Mouse (Mus musculus) G1E (cell line): ENCODE data around the gene Celf1.
A peak's percentile ranks its signal among the peaks of the same experiment; 100 is the strongest.

Source experiments
- CTCF ChIP-seq: IDR thresholded peaks from 2 replicates; pipeline ENCODE4 v1.5.1; 2012; ENCODE audit warnings: low read depth, low read length, inconsistent platforms, mixed read lengths
- GATA1 ChIP-seq: IDR thresholded peaks from 2 replicates; pipeline ENCODE4 v1.6.1; 2012; ENCODE audit warnings: borderline replicate concordance, low read length, inconsistent platforms, mixed read lengths
- GATA2 ChIP-seq: IDR thresholded peaks from 2 replicates; pipeline ENCODE4 v1.6.1; 2012; ENCODE audit warnings: low read depth, low read length, inconsistent platforms, borderline replicate concordance
- POLR2AphosphoS5 ChIP-seq: IDR thresholded peaks from 2 replicates; pipeline ENCODE4 v1.6.1; 2012; ENCODE audit warnings: low read depth, low read length, inconsistent platforms; ENCODE audit not compliant: insufficient replicate concordance
- TAL1 ChIP-seq: conservative IDR thresholded peaks from 2 replicates; pipeline ENCODE4 v1.6.1; 2012; ENCODE audit warnings: low read depth, low read length, inconsistent platforms, mixed read lengths

DNA sequence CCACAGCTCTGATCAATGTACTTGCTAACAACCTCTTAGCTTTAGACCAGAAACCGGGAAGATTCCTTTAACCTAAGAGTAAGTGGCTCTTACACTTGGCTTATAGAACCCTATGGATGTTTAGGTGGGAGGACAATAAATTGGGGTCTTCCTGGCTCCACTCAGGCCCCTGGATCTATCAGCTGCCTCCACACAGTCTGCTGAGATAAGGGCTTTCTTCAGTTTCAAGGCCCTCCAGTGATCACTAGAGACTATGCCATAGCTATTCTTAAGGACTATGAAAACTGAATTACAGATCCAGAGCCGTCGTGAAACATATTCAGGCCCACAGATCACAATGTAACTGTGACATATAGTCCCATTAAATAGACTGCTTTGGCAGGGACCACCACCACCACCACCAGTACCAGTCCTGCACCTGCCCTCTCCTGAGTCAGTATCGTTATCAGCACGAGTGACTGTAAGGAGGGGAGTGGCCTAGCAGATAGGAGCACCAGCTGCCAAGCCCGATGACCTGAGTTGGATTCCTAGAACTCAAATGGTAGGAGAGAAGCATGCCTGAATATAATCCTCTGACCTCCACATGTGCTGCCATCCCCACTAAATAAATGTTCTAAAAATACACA, 46.4 kb upstream of the Celf1 start:
- TF ChIP-seq CTCF (no peak), GATA2 (no peak), GATA1 (no peak), TAL1 (peak; percentile 37; the same call in 1 of the 2 replicates), POLR2AphosphoS5 (no peak)
